Mouse (Mus musculus): ENCODE data around the gene Tmem129.

Gene Tmem129

GRCm38 (mm10) chr5:33638826-33639225 lies 19.4 kb downstream of the Tmem129 start:
- no peak for DNase-seq (ENCODE audit: low spot score in 2 of 2)

DNA sequence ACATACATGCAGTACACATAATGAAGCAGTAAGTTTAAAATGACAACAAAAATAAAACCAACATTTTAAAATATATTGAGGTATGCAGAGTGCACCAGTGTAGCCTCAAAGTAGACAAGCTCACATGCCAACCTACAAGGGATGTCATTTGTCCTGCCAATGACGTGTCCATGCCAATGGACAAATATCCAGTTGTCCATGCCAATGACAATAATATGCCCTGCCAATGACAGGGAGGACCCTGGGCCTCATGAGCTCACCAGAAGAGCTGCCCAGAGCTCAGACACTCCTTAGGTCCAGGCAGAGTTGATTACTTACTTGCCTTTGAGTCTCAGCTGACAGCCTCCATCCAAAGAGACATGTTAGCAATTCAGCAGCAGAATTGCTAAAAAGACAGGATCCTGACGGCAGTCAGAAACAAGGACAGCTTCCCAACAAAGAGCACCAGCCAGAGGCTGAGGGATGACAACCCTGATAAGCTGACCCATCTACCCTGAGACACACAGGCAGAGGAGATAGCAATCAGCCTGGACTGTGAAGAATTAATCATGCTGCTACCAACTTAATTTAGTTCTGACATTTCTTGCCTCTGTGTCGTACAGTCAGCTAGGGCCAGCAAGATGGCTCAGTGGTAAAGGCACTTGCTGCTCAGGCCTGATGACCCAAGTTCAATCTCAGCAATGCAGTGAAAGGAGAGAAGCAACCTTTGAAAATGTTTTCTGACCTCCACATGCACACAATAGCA lies 20.4 kb downstream of the Tmem129 start:
- no peak for DNase-seq (ENCODE audit: low spot score in 2 of 2)

- DNase-seq (ENCODE audit: low spot score in 2 of 2) = no peak
These were observed 22.9 kb downstream of the Tmem129 start for GRCm38 (mm10) chr5:33635361-33635760.

GRCm38 (mm10) chr5:33632526-33632925 lies 25.7 kb downstream of the Tmem129 start:
- DNase-seq (ENCODE audit: low spot score in 2 of 2) = peak in 1 of 2 experiments; percentile 45

- DNase-seq (ENCODE audit: low spot score in 2 of 2) = no peak
These were observed 27.6 kb downstream of the Tmem129 start for GRCm38 (mm10) chr5:33630615-33631014.

DNA sequence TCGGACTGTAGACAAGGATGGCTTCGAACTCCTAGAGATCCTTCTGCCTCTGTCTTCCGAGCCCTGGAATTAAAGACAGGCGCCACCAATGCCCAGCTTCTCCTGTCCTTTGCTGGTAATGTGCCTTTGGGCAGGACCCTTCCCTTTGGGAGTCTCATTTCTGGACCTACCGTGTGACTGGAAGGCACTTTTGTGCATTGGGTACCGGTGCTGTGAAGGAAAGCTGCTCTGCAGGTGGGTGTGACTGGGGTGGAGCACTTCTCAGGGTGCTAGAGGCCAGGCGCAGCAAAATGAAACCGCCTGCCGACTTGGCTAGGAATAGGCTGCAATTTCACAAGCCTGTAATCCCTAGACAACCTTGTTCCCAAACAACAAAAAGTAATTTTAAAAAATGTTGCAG lies 28.2 kb downstream of the Tmem129 start:
- DNase-seq (ENCODE audit: low spot score in 2 of 2) = peak; percentile 40 to 48

DNA sequence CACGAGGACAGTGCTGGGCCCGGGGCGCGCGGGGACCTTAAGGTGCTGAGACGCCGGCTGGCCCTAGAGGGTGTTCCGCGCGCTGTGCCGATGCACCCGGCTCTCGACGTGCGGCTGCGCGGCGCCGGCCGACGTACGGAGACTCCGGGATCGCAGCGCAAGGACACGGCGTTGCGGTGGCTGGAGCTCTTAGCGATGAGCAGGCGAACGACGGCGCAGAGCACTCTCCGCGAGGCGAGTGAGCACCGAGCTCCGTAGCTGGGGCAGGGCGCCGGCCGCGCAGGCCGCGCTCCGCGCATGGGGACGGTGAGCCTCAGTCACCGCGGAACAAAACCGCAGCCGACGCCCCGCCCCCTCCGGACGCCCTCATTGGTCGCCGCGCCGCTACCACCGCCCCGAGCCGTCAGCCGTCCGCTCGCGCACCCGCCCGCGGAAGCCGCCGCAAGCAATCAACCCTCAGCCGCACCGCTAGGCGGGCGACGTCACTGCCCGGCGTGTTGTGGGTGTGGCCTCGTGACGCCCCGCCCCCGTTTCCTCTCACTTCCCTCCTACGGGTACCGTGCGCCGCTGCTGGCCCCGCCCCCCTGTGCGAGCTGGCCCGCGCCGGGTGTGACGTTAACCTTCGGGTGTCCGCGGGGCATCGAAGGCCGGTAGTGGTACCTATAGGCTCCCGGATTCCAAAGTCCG lies 28.8 kb downstream of the Tmem129 start, which contains the start of the genes Fam53a and Gm9903:
Gene Fam53a (minus strand): TSS at position 335 of the 687 bp plus-strand sequence.
Gene Gm9903 (plus strand): TSS at position 625 of the 687 bp plus-strand sequence.
- peak; percentile 99 to 100 for DNase-seq (ENCODE audit: low spot score in 2 of 2)

DNA sequence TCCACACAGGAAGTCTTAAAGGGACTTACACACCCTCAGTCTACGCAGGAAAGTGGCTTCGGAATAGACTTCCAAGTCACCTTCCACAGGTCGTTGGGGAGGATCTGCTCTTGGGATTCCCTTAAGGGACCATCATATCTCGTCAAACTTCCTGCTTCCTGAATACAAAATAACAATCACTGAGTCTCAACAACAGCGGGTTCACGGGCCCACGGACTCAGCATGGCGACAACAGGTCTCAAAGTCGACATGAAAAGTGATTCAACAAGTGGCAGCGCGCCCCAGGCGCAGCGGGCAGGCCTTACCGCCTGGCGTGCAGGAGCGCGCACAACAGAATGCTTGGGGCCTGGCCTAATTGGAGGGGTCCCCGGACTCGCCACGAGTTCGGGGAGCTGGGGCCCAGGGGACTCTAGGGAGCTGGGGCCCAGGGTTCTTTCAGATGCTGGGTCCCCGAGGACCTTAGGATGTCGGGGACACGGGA lies 29.4 kb downstream of the Tmem129 start:
- peak; percentile 66 to 72 for DNase-seq (ENCODE audit: low spot score in 2 of 2)

- no peak for DNase-seq (ENCODE audit: low spot score in 2 of 2)
These were observed 30.2 kb downstream of the Tmem129 start for GRCm38 (mm10) chr5:33627968-33628367.

- no peak for DNase-seq (ENCODE audit: low spot score in 2 of 2)
These were observed 34.5 kb downstream of the Tmem129 start for GRCm38 (mm10) chr5:33623766-33624165.

- no peak for DNase-seq (ENCODE audit: low spot score in 2 of 2)
These were observed 35.5 kb downstream of the Tmem129 start for GRCm38 (mm10) chr5:33622671-33623070.

DNA sequence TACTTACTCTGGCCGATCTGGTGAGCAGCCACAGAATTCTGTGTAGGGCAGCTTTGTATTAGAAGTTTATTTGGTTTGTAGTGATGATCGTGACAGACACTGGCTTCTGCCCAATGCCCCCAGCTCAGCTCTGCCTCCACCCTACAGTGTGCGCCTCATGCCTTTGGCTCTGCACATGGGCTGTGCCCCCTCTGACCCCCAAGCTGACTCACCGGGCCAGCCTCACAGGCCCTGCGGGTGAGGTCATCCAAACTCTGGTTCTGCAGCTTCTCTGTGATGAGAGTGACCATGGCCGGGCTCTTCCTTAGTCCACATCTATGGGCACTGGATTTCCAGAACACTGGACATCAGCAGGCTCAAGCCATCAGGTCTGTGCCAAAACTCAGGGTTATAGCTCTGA lies 43.8 kb downstream of the Tmem129 start:
- DNase-seq (ENCODE audit: low spot score in 2 of 2) = no peak

DNA sequence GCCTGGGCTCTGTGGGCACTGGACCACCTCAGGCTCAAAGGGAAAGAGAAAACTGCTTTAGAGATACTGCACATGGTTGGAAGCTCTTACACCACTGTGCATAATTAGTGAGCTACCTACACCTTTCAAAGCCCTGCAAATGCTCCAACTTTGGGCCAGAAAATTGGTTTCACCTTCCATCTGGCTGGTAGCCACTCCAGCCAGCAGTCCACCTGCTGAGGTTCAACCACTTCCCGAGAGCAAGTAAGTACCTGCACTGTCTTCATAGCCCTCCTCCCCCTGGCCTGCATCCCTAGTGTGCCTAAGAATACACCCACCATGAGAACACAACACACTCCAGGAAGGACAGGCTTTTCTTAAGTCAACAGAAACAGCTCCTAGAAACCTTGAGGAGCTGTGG lies 46.4 kb downstream of the Tmem129 start:
- DNase-seq (ENCODE audit: low spot score in 2 of 2) = no peak

DNA sequence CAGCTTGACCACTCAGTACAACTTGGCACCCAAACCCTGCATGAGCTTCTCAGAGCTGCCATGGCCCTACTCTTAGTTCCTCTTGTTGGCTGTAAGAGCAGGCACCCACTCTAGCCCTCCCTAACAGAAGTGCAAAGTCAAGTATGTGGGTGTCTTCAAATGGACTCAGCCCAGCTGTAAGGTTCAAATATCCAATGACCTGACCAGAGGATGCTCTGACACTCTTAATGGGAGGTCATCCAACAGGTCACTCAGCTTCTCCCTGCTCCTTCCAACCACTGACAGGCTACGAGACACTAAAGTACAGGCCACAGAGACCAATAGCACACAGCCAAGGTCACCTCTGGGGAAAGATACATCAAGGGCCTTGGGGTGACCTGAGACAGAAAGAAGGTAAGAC lies 49.0 kb downstream of the Tmem129 start:
- no peak for DNase-seq (ENCODE audit: low spot score in 2 of 2)

DNA sequence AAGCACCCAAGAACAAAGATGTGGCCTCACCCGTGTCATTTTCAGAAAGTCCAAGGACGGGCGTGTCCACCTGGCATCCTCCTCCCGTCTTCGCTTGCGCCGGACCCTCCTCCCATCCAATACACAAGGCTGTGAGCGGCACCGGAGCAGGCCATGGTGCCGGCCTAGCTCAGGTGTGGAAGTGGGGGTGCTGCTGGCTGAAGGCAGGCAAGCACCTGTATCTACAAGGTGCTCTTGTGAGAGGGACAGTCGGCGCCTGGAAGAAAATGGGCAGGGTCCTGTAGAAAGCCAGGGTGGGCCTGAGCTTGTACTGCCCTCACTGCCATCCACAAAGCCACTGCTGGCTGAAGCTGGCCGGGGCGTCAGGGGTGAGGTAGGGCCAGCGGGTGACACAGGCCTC lies 50.8 kb downstream of the Tmem129 start:
- DNase-seq (ENCODE audit: low spot score in 2 of 2) = no peak

GRCm38 (mm10) chr5:33606631-33607030 lies 51.6 kb downstream of the Tmem129 start:
- DNase-seq (ENCODE audit: low spot score in 2 of 2) = no peak

- DNase-seq (ENCODE audit: low spot score in 2 of 2) = no peak
These were observed 52.9 kb downstream of the Tmem129 start for GRCm38 (mm10) chr5:33605314-33605713.

All from right cerebral cortex, postnatal 10 days (tissue).